Comparison of ENCODE assay signal across 24 mouse cellular contexts in the genomic region with DNA sequence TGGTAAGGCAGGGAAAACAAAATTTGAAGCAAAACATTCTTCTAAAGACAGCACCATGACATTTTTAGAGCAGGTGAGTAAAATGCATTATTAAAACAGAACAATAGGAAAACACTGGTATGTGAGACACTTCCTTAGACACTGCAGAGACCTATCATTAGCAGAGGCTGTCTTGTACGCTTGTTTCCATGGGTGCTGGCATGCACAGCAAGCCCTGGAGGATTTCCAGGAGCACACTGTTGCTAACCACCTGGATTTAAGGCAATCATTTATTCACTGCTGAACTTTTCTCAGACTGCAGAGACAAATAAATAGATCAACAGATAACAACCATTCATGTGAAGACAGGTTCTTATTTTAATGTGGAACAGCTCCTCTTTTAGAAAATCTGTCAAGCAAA.
"Had no signal": no experiment of that assay in that cellular context is flagged by ENCODE, and none has a peak within 500 bp of the region (broad histone marks: within the 10 kb centered on the region; RNA-seq: fewer than 3 reads in every experiment).

No protein-coding gene starts in this region.

- DNase-seq: kidney, adult 8-10 months; layer of hippocampus, adult 9-11 months; lung, adult 18-20 months; lung, postnatal 10 days; lung, postnatal 36 days; midbrain, embryonic 14.5 days; right cerebral cortex, adult 18-20 months; right cerebral cortex, postnatal 14 days; right cerebral cortex, postnatal 4 days; thymus, adult 2 months; thymus, postnatal 14 days; thymus, postnatal 4 days had no signal

- H3K4me2 ChIP-seq: kidney, embryonic 15.5 days; limb, embryonic 12.5 days; liver, embryonic 12.5 days; liver, embryonic 15.5 days; lung, embryonic 15.5 days; neural tube, embryonic 12.5 days; neural tube, embryonic 15.5 days had no signal

- ATAC-seq: liver, embryonic 12.5 days had no signal

- H3K27me3 ChIP-seq: kidney, embryonic 15.5 days; limb, embryonic 12.5 days; liver, embryonic 12.5 days; liver, embryonic 15.5 days; lung, embryonic 15.5 days; megakaryocyte, embryonic 14.5 days; neural tube, embryonic 12.5 days; neural tube, embryonic 15.5 days had no signal

- H3K9me3 ChIP-seq: kidney, embryonic 15.5 days; limb, embryonic 12.5 days; liver, embryonic 12.5 days; liver, embryonic 15.5 days; lung, embryonic 15.5 days; megakaryocyte, embryonic 14.5 days; midbrain, embryonic 10.5 days; neural tube, embryonic 12.5 days; neural tube, embryonic 15.5 days had no signal

- H3K27ac ChIP-seq: kidney, embryonic 15.5 days; layer of hippocampus, adult 2 months; left cerebral cortex, adult 2 months; limb, embryonic 12.5 days; liver, embryonic 12.5 days; liver, embryonic 15.5 days; lung, embryonic 15.5 days; midbrain, embryonic 10.5 days; neural tube, embryonic 12.5 days; neural tube, embryonic 15.5 days; stomach, postnatal 0 days had no signal

- H3K9ac ChIP-seq: kidney, embryonic 15.5 days; limb, embryonic 12.5 days; liver, embryonic 12.5 days; liver, embryonic 15.5 days; lung, embryonic 15.5 days; neural tube, embryonic 12.5 days; neural tube, embryonic 15.5 days had no signal

- H3K4me3 ChIP-seq: kidney, embryonic 15.5 days; layer of hippocampus, adult 2 months; left cerebral cortex, adult 2 months; limb, embryonic 12.5 days; liver, embryonic 12.5 days; liver, embryonic 15.5 days; lung, embryonic 15.5 days; megakaryocyte, embryonic 14.5 days; midbrain, embryonic 10.5 days; neural tube, embryonic 12.5 days; neural tube, embryonic 15.5 days had no signal

- H3K4me1 ChIP-seq: kidney, embryonic 15.5 days; limb, embryonic 12.5 days; liver, embryonic 12.5 days; liver, embryonic 15.5 days; lung, embryonic 15.5 days; megakaryocyte, embryonic 14.5 days; midbrain, embryonic 10.5 days; neural tube, embryonic 12.5 days; neural tube, embryonic 15.5 days had no signal

- H3K36me3 ChIP-seq: kidney, embryonic 15.5 days; limb, embryonic 12.5 days; liver, embryonic 12.5 days; liver, embryonic 15.5 days; lung, embryonic 15.5 days; midbrain, embryonic 10.5 days; neural tube, embryonic 12.5 days; neural tube, embryonic 15.5 days had no signal
